Mouse (Mus musculus): ENCODE results near the gene Gm47289.

Gm47289 gene

GRCm38 (mm10) chr9:119158861-119159260 lies at the start of gene Gm47289:
Gene Gm47289 (plus strand): TSS chr9:119159161.
- WGBS = 77% methylated on average over 4 of the region's 4 CpGs

GRCm38 (mm10) chr9:119109685-119110353 lies 49.1 kb upstream of the Gm47289 start:
- WGBS = 74% methylated on average over 12 of the region's 12 CpGs

GRCm38 (mm10) chr9:119110640-119111039 lies 48.3 kb upstream of the Gm47289 start:
- 68% methylated on average over 3 of the region's 3 CpGs for WGBS

- 91% methylated on average over 17 of the region's 17 CpGs for WGBS
Measured at GRCm38 (mm10) chr9:119114911-119115310, 44.0 kb upstream of the Gm47289 start.

- 86% methylated on average over 19 of the region's 19 CpGs for WGBS
Measured at GRCm38 (mm10) chr9:119119409-119120167, 39.4 kb upstream of the Gm47289 start.

GRCm38 (mm10) chr9:119120168-119120560 lies 38.8 kb upstream of the Gm47289 start:
- 85% methylated on average over 3 of the region's 3 CpGs for WGBS

GRCm38 (mm10) chr9:119122596-119123369 lies 36.2 kb upstream of the Gm47289 start:
- 82% methylated on average over 18 of the region's 18 CpGs for WGBS

- 83% methylated on average over 12 of the region's 12 CpGs for WGBS
Measured at GRCm38 (mm10) chr9:119128436-119129181, 30.4 kb upstream of the Gm47289 start.

GRCm38 (mm10) chr9:119130692-119131091 lies 28.3 kb upstream of the Gm47289 start:
- 50% methylated on average over 5 of the region's 5 CpGs for WGBS

- WGBS = 91% methylated on average over 2 of the region's 2 CpGs
Measured at GRCm38 (mm10) chr9:119138836-119139235, 20.1 kb upstream of the Gm47289 start.

GRCm38 (mm10) chr9:119142066-119142465 lies 16.9 kb upstream of the Gm47289 start:
- 92% methylated on average over 5 of the region's 5 CpGs for WGBS

- 77% methylated on average over 9 of the region's 9 CpGs for WGBS
Measured at GRCm38 (mm10) chr9:119143372-119143771, 15.6 kb upstream of the Gm47289 start.

- 71% methylated on average over 8 of the region's 8 CpGs for WGBS
Measured at GRCm38 (mm10) chr9:119144696-119145095, 14.3 kb upstream of the Gm47289 start.

GRCm38 (mm10) chr9:119145137-119145536 lies 13.8 kb upstream of the Gm47289 start:
- 64% methylated on average over 10 of the region's 10 CpGs for WGBS

GRCm38 (mm10) chr9:119145638-119146037 lies 13.3 kb upstream of the Gm47289 start:
- 72% methylated on average over 6 of the region's 6 CpGs for WGBS

- WGBS = 63% methylated on average over 13 of the region's 13 CpGs
Measured at GRCm38 (mm10) chr9:119146098-119146770, 12.7 kb upstream of the Gm47289 start.

- 62% methylated on average over 5 of the region's 5 CpGs for WGBS
Measured at GRCm38 (mm10) chr9:119149601-119150000, 9.4 kb upstream of the Gm47289 start.

- WGBS = 62% methylated on average over 2 of the region's 2 CpGs
Measured at GRCm38 (mm10) chr9:119151751-119152150, 7.2 kb upstream of the Gm47289 start.

- 80% methylated on average over 8 of the region's 8 CpGs for WGBS
Measured at GRCm38 (mm10) chr9:119155416-119155815, 3.5 kb upstream of the Gm47289 start.

- WGBS = 57% methylated on average over 7 of the region's 7 CpGs
Measured at GRCm38 (mm10) chr9:119155826-119156225, 3.1 kb upstream of the Gm47289 start.

Data from cerebral cortex, adult 2 months (tissue).